Mouse (Mus musculus) liver, embryonic 15.5 days (tissue): ENCODE measurements at regions not wholly inside any gene's neighbourhood (a gene's known extent, or its start where the extent isn't known, plus 50 kb on each side); places are given as distances from the start of the nearest gene placed in this dataset.

Experiments
- ATAC-seq: fragments of 200-750 bp; cut with Nextera tagmentation; 2 replicates; pipeline ENCODE4 v1.8.0; 2017; ENCODE audit warnings: moderate number of reproducible peaks, mild to moderate bottlenecking, moderate library complexity; ENCODE audit not compliant: insufficient read depth
- H3K27ac ChIP-seq: fragments of 300-500 bp; sonication (generic); replicated peaks from 2 replicates; pipeline ENCODE4 v1.5.1; 2015; ENCODE audit warnings: mild to moderate bottlenecking, inconsistent platforms
- H3K27me3 ChIP-seq: fragments of 300-500 bp; sonication (generic); 2 replicates; pipeline ENCODE4 v1.6.1; 2015; ENCODE audit warnings: mild to moderate bottlenecking, inconsistent platforms
- H3K36me3 ChIP-seq: fragments of 300-500 bp; sonication (generic); replicated peaks from 2 replicates; pipeline ENCODE4 v1.6.1; 2015; ENCODE audit warnings: moderate library complexity, mild to moderate bottlenecking, inconsistent platforms
- H3K4me1 ChIP-seq: fragments of 300-500 bp; sonication (generic); replicated peaks from 2 replicates; pipeline ENCODE4 v1.6.1; 2015; ENCODE audit warnings: inconsistent platforms
- H3K4me2 ChIP-seq: fragments of 300-500 bp; sonication (generic); 2 replicates; pipeline ENCODE4 v1.6.1; 2015; ENCODE audit warnings: moderate library complexity, mild to moderate bottlenecking, inconsistent platforms
- H3K4me3 ChIP-seq: fragments of 300-500 bp; sonication (generic); replicated peaks from 2 replicates; pipeline ENCODE4 v1.5.1; 2015; ENCODE audit warnings: mild to moderate bottlenecking, inconsistent platforms
- H3K9ac ChIP-seq: fragments of 300-500 bp; sonication (generic); 2 replicates; pipeline ENCODE4 v1.6.1; 2015; ENCODE audit warnings: moderate library complexity, mild to moderate bottlenecking, inconsistent platforms
- H3K9me3 ChIP-seq: fragments of 300-500 bp; sonication (generic); replicated peaks from 2 replicates; pipeline ENCODE4 v1.6.1; 2016; ENCODE audit warnings: inconsistent platforms
- WGBS: fragments of 180-500 bp; shearing (Covaris S2); methylation state at CpG from one replicate; pipeline ENCODE4 v1.1.7; 2015; ENCODE audit warnings: mixed read lengths; ENCODE audit not compliant: insufficient replicate concordance; 5-methylcytosine and 5-hydroxymethylcytosine counted together

GRCm38 (mm10) chr1:185699758-185700157 lies 245.1 kb downstream of the Slc30a10 start:
- H3K4me3 ChIP-seq = no peak overlapping the region
- no peaks in the 10 kb centered on the region for H3K27me3 ChIP-seq
- no peak for ATAC-seq
- no peak overlapping the region for H3K9ac ChIP-seq
- H3K27ac ChIP-seq = no peak overlapping the region
- no peak overlapping the region for H3K4me2 ChIP-seq
- H3K9me3 ChIP-seq = no peaks in the 10 kb centered on the region
- WGBS = 58% methylated on average over 6 of the region's 6 CpGs
- H3K36me3 ChIP-seq = no peaks in the 10 kb centered on the region
- no peaks in the 10 kb centered on the region for H3K4me1 ChIP-seq

- Histone ChIP-seq H3K4me3 (no peak overlapping the region), H3K4me1 (peaks cover 16% of the 10 kb centered on the region), H3K36me3 (no peaks in the 10 kb centered on the region), H3K27me3 (no peaks in the 10 kb centered on the region), H3K4me2 (no peak overlapping the region), H3K9ac (no peak overlapping the region), H3K27ac (no peak overlapping the region), H3K9me3 (no peaks in the 10 kb centered on the region)
- WGBS = 50% methylated on average over 2 of the region's 2 CpGs
- ATAC-seq = no peak
These were observed 271.7 kb downstream of the Slc30a10 start for GRCm38 (mm10) chr1:185726324-185726723.

GRCm38 (mm10) chr1:185726811-185727210 lies 272.2 kb downstream of the Slc30a10 start:
- Histone ChIP-seq H3K9ac (no peak overlapping the region), H3K4me2 (no peak overlapping the region), H3K27ac (no peak overlapping the region), H3K36me3 (no peaks in the 10 kb centered on the region), H3K4me1 (peaks cover 21% of the 10 kb centered on the region), H3K27me3 (no peaks in the 10 kb centered on the region), H3K4me3 (no peak overlapping the region), H3K9me3 (no peaks in the 10 kb centered on the region)
- no peak for ATAC-seq

- Histone ChIP-seq H3K27me3 (no peaks in the 10 kb centered on the region), H3K4me2 (no peak overlapping the region), H3K4me1 (peaks cover 28% of the 10 kb centered on the region), H3K27ac (no peak overlapping the region), H3K4me3 (no peak overlapping the region), H3K36me3 (no peaks in the 10 kb centered on the region), H3K9ac (no peak overlapping the region), H3K9me3 (no peaks in the 10 kb centered on the region)
- whole genome bisulfite sequencing = 61% methylated on average over 4 of the region's 4 CpGs
- no peak for ATAC-seq
These were observed 273.1 kb downstream of the Slc30a10 start for GRCm38 (mm10) chr1:185727749-185728148.

- Histone ChIP-seq H3K9ac (no peak overlapping the region), H3K27me3 (no peaks in the 10 kb centered on the region), H3K9me3 (no peaks in the 10 kb centered on the region), H3K27ac (no peak overlapping the region), H3K4me2 (no peak overlapping the region), H3K4me3 (no peak overlapping the region), H3K4me1 (peaks cover 28% of the 10 kb centered on the region), H3K36me3 (no peaks in the 10 kb centered on the region)
- WGBS = 66% methylated on average over 3 of the region's 3 CpGs
- no peak for ATAC-seq
These were observed 273.8 kb downstream of the Slc30a10 start for GRCm38 (mm10) chr1:185728406-185728805.

GRCm38 (mm10) chr1:185731062-185731461 lies 276.4 kb downstream of the Slc30a10 start:
- Histone ChIP-seq H3K4me2 (peak overlapping the region; percentile 47), H3K27me3 (no peaks in the 10 kb centered on the region), H3K4me3 (no peak overlapping the region), H3K36me3 (no peaks in the 10 kb centered on the region), H3K4me1 (peaks cover 28% of the 10 kb centered on the region), H3K27ac (peak overlapping the region; percentile 79), H3K9ac (no peak overlapping the region), H3K9me3 (no peaks in the 10 kb centered on the region)
- peak; percentile 98 for ATAC-seq
- WGBS = 45% methylated on average over 9 of the region's 9 CpGs

GRCm38 (mm10) chr1:185736773-185737172 lies 282.1 kb downstream of the Slc30a10 start:
- Histone ChIP-seq H3K27ac (no peak overlapping the region), H3K4me1 (peaks cover 7% of the 10 kb centered on the region), H3K9ac (no peak overlapping the region), H3K9me3 (no peaks in the 10 kb centered on the region), H3K4me2 (no peak overlapping the region), H3K4me3 (no peak overlapping the region), H3K36me3 (no peaks in the 10 kb centered on the region), H3K27me3 (no peaks in the 10 kb centered on the region)
- ATAC-seq = no peak
- 35% methylated on average over 2 of the region's 2 CpGs for WGBS

GRCm38 (mm10) chr1:185741034-185741890 lies 286.6 kb downstream of the Slc30a10 start:
- no peak overlapping the region for H3K4me3 ChIP-seq
- 54% methylated on average over 11 of the region's 11 CpGs for WGBS
- no peak for ATAC-seq
- H3K4me2 ChIP-seq = no peak overlapping the region
- H3K9me3 ChIP-seq = no peaks in the 10 kb centered on the region
- no peaks in the 10 kb centered on the region for H3K36me3 ChIP-seq
- H3K4me1 ChIP-seq = no peaks in the 10 kb centered on the region
- no peaks in the 10 kb centered on the region for H3K27me3 ChIP-seq
- H3K27ac ChIP-seq = no peak overlapping the region
- H3K9ac ChIP-seq = no peak overlapping the region

- Histone ChIP-seq H3K27ac (no peak overlapping the region), H3K9ac (no peak overlapping the region), H3K9me3 (no peaks in the 10 kb centered on the region), H3K4me3 (no peak overlapping the region), H3K4me1 (no peaks in the 10 kb centered on the region), H3K36me3 (no peaks in the 10 kb centered on the region), H3K4me2 (no peak overlapping the region), H3K27me3 (no peaks in the 10 kb centered on the region)
- no peak for ATAC-seq
- 41% methylated on average over 2 of the region's 2 CpGs for WGBS
These were observed 294.6 kb downstream of the Slc30a10 start for GRCm38 (mm10) chr1:185749251-185749650.

- Histone ChIP-seq H3K4me1 (no peaks in the 10 kb centered on the region), H3K36me3 (no peaks in the 10 kb centered on the region), H3K27me3 (no peaks in the 10 kb centered on the region), H3K9me3 (no peaks in the 10 kb centered on the region), H3K4me3 (no peak overlapping the region), H3K27ac (no peak overlapping the region), H3K9ac (no peak overlapping the region), H3K4me2 (no peak overlapping the region)
- 60% methylated on average over 13 of the region's 13 CpGs for WGBS
- no peak for ATAC-seq
These were observed 300.0 kb downstream of the Slc30a10 start for GRCm38 (mm10) chr1:185754486-185755290.

- WGBS = 50% methylated on average over 2 of the region's 2 CpGs
- H3K4me3 ChIP-seq = no peak overlapping the region
- H3K4me1 ChIP-seq = no peaks in the 10 kb centered on the region
- H3K9me3 ChIP-seq = no peaks in the 10 kb centered on the region
- H3K27me3 ChIP-seq = no peaks in the 10 kb centered on the region
- no peak for ATAC-seq
- no peak overlapping the region for H3K27ac ChIP-seq
- H3K36me3 ChIP-seq = no peaks in the 10 kb centered on the region
- H3K4me2 ChIP-seq = no peak overlapping the region
- no peak overlapping the region for H3K9ac ChIP-seq
These were observed 302.7 kb downstream of the Slc30a10 start for GRCm38 (mm10) chr1:185757376-185757775.
